Mouse (Mus musculus) CD8-positive naive resting alpha-beta T cell, adult 2 months (primary cell): ENCODE data around the gene Ust.

Source experiments
- DNase-seq, 2 experiments: peaks; one replicate each; pipeline ENCODE4 v3.0.0; 2022; ENCODE audit warnings: low read depth in 2 of 2, low spot score in 2 of 2

Gene Ust

DNA sequence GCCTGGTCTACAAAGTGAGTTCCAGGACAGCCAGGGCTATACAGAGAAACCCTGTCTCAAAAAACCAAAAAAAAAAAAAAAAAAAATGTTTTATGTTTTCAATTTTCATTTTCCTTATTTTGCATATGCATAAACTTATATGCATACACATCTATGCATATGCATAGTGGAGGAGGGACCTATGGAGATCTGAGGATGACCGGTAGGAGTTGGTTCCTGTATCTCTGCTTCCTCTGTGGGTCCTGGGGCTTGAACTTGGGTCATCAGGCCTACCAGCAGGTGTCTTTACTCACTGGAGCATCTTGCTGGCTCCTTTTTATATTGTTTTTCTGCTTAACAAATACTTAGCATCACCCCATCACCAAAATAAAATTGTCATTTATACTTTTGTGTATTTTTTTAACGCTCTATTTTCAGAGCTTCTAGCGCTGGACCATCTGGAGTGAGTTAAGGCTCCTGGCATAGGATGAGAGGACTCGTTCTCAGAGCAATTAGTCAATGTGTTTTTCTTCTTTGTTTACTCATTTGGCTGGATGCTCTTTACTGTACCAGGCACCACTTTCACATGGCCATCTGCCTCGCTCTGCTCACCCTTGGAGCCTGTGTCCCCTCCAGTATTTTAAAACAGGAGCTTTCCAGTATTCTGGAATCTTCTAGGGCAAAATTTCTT is 290.8 kb downstream of the Ust start:
- DNase-seq, result no peak

DNA sequence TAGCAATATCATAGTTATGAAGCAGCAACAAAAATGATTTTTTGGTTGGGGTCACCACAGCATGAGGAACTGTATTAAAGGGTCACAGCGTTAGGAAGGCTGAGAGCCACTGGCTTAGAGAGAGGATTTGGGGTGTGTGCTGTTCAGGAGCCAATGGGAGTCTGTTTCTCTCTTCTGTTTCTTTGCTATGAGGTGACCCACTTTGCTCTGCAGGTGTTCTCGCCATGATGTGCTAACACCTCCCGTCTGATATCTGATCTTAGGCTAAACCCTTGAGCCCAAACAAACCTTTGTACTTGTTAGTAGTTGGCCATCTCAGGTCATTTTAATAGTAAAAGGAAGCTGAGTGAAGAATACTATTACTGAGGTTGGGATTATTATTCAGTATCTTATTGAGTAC is 292.0 kb downstream of the Ust start:
- DNase-seq, result no peak

DNA sequence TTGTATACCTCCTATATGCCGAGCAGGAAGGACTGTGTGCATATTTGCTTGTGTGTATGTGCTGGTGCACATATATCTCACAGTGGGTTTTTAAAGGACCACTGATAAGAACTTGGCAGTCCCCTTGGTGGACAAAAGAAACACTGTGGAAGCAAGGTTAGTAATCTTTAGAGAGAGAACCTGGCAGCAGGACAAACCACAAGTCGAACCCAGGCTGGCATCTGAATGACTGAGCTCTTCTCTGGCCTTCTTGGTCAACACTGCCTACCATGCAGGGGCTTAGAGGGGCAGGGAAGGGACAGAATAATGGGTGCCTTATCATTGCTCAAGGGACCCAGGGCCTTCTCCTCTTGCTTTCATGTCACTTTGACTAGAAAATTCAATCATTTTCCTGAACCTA is 294.0 kb downstream of the Ust start:
- DNase-seq, result no peak

DNA sequence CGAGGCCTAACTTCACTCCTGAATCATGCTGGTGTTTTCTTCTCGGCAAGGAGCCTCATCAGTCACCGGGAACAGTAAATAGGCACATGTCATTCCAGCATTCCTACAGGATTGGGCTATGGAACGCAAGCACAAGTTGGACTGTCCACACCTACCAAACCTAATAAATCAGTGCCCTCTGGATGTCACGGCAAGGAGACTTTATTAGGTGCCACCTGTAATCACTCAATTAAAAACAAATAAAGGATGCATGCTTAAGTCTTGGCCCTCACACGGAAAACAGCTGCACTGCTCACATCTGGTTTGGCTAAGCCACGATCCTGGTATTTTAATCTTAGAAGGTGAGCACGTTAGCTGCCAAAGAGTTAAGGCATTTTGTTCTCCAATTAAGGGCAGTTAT is 294.6 kb downstream of the Ust start:
- no peak for DNase-seq

DNA sequence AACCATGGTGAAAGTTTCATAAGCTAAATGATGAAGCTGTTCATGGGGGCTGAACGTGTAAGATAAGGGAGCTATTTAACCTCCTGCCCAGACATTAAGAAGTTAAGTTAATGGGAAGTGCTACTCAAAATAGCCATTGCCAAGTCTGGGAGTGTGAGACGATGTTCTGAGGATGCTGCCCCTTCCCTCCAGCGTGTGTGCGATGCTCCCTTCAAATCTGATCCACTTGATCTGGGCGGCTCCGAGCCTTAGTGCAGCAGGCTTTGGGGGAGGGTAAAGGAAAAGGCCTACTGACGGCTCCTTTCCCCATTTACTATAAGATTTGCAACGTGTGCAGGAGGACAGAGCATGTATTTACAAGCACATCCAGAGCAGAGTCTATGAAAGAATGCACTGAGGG is 301.7 kb downstream of the Ust start:
- no peak for DNase-seq

DNA sequence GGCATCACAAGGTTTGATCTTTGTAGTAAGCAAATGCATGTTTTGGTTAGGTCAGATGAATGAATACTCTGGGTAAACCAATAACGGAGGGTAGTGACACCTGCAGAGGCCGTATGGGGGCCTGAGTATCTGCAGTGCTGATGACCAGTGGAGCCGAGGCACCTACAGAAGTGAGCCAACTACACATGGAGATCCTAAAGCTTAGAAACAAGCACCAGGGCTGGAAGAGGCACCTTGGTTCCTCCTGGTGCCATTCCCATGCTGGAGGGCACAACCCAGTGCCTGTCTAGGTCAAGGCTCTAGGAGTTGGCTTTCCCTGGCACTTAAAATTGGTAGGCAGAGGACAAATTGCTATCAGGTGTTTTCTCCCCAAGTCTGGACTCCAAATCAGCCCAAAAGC is 303.4 kb downstream of the Ust start:
- DNase-seq, result no peak

DNA sequence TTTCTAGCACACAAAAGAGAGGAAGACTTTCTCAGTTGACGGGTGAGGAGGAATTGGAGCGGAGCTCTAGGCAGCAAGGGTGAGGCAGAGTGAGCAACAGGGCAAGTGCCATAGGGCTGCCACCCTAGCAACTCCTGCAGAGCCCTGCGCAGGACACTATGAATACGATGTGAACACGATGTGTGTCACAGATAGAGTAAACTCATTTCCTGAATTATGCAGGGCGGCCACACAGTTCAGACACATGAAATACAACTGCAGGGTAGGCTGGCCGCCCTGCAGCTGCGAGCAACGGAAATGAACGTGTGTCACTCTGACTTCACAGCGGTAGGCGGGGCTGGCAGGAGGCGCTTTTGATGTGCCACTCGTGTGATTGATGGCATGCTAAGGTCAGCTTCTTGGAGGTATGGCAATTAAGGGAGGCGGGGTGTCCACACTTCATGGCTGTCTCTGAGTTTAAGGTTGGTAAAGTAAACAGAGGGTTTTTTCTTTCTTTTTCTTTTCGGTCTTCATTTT is 304.7 kb downstream of the Ust start:
- DNase-seq, result peak; percentile 77 to 79

DNA sequence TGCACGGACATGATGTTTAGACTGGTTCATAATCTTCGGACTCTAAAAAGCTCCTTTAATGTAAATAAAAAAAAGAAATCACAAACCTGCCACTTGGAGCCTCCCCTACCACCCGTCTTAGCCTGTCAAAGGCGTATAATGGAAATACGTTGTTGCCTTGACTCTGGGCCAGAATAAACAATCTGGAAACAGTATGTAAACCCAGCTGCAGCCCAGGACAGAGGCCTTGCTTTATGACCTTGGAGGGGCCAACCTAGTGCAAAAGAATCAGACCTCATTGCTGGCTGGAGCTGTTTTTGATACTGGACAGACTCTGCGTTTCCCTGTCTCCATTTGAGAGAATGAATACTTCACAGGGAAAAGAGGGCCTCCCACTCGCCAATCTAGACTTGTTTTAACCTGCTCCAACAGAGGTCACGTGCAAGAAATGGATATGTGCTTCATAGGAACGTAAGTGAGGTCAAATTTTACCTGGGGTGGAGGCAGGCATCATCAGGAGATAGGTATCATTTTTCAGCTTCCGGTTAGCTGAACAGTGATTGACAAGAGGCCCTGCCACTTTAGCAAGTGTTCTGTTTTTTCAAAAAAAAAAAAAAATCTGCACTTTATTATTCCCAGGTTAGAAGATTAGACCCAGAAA is 305.2 kb downstream of the Ust start:
- peak in 1 of 2 experiments; percentile 22 for DNase-seq

DNA sequence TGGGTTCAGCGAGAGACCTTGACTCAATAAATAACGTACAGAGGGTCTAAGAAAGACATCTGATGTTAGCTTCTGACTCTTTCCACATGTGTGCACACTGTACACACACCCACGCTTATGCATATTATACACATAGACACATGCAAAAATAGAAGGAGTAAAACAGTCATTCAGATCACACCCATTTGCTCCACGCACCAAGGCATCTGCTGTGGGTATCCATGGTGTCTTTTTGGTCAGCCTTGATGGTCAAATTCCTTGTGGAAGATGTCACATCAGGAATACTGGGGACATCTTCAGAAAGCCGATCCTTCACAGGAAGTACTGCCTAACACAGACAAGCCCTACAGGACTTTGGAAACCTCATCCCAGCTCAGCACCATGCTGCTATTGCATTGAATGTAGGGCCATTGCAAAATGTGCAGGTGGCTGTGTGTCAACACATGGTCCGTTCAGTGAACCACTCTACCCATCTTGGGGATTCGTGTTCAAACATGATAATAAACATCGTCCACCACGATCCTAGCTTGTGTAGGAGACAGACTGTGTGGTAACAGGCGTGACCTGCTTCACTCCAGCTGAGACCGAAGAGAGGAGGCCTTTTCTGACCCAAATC is 305.9 kb downstream of the Ust start:
- no peak for DNase-seq

DNA sequence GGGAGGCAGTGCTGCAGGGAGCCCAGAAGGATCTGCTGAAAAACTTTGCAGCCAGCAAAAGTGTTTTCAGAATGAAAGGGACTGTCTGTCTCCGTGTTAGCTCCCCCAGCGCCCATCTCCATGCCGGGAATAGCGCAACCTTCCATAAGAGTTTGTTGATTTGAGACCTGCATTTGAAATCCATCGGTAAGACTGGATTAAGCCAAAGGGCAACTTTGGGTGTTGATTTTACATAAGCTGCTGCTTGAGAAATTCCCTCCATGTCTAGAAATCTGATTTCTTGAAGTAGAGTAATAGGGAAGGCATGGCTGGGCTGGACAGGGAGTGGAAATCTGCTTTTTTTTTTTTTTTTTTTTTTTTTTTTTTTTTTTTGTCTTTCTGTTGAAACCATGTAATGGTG is 306.9 kb downstream of the Ust start:
- DNase-seq, result no peak

DNA sequence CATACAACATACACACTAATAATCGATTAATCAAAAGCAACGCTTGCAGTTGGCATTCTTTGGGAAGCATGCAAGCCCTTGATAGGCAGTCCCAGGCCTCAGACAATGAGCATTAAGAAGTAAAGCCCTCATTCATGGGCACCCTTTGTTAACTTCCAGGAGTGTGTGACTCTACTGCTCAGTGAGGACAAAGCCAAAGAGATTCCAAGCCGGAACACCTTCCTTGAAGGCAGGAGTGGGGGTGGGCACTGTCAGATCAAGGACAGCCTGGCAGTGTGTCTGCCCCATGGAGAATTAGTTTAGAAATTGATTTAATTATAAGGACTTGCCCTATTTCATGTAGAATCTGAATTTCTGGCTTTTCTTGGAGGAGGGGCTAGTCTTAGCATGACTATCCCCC is 308.3 kb downstream of the Ust start:
- no peak for DNase-seq

DNA sequence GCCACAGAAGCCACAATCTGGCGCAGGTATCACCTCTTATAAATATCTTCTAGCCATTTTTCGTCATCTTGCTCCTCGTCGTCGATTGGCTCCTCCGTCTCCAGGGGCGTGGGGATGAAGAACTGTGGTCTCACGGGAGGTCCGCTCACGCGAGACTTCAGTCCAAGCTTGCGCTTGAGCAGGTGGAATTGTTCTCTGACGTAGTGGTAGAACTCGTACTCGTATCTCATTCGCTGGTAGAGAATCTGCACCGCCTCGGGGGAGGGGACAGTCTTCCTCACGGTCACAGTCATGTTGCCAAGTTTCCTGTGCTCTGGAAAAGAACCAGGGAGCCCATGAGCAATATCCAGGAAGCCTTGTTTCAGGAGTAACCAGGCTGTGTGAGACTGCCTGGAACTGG is 311.3 kb downstream of the Ust start:
- no peak for DNase-seq

DNA sequence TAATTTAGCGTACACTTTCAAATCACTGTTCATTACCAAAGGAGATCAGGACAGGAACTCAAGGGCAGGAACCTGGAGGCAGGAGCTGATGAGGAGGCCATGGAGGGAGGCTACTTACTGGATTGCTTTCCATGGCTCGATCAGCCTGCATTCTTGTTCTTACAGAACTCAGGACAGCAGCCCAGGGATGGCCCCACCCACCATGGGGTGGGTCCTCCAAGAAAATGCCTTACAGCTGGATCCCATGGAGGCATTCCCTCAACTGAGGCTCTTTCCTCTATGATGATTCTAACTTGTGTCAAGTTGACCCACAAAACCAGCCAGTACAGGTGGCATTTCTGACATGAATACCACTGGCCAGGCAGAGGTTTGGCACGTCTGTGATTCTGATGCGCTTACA is 314.9 kb downstream of the Ust start:
- no peak for DNase-seq

DNA sequence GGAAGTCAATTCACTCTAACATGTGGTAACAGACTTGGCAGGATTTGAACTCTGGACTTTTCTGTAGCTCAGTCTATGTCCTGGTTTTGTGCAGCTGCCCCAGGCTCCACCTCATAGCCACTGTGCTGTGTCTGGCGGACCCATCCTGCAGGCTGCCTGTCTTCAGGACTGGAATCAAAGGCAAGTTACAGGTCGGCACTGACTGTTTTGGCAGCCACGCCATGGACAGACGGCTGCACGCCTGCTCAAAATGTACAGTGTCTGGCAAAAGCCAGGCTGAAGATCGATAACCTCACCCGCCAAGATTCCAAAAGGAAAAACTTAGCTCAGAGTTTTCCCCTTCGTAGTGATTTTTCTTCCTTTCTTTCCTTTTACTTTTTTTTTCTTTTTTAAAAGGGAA is 318.8 kb downstream of the Ust start:
- DNase-seq, result no peak

DNA sequence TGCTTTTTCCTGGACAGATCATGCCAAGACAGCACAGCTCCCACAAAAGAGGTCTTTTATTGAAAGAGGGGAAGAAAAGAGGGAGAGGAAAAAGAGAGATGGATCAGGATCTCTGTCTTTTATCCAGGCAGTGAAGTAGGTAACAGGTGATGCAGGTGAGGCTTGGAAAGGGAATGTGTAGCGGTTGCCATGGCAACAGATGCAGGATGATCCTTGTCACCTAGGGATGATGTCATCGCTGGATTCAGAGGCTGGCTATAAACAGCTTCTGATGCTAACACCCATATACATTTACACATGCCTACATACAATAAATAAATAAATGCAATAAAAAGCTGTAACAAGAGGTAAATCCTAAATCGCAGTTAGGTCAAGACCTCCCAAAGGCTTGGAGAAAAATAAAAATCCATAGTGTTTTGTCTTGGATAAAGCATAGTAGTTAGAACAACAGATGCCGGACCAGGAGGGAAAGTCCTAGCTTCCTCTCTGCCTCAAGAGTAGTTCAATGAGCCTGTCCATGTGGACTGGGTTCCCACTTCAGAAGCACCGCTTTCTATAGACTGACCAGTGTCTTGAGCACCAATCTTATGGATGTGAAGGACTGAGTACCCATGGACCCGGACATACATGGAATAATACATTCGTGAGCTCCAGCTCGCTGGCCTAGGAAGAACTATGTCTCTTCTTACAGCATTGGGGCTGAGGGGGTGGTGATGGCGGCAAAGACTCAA is 319.4 kb downstream of the Ust start:
- DNase-seq, result no peak

DNA sequence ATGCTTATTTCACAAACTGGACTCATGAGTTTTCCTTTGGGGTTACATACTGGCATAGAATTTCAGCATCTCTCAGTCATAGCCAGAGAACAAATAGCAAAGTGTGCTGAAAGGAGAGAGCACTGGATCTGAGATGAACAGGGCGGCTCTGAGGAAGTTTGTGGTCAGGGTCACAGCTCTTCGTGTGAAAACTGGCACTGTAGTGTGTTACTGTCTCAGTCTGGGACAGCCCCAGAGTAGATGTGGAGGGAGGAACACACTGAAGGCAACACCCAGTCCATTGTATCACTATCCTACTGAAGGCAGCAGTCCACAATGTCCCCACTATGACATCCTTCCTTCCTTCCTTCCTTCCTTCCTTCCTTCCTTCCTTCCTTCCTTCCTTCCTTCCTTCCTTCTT is 321.0 kb downstream of the Ust start:
- DNase-seq, result no peak

DNA sequence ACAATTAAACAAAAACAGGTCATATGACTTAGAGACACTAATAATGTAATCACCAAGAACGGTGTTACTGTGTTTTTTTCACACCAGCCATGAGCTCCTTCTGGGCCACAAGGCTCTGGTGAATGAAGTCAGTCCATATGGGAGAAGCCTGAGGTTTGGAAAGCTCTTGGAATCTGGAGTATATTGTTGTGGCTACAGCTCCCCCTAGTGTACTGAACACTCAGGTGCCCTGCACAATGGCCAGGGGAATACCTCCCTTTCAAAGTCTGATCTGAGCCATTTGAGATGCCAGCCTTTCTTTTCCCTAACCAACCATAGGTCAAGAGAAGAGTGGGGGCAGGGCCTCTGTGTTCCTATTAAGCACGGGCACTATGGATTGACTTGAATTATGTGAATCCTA is 322.3 kb downstream of the Ust start:
- peak in 1 of 2 experiments; percentile 23 for DNase-seq

DNA sequence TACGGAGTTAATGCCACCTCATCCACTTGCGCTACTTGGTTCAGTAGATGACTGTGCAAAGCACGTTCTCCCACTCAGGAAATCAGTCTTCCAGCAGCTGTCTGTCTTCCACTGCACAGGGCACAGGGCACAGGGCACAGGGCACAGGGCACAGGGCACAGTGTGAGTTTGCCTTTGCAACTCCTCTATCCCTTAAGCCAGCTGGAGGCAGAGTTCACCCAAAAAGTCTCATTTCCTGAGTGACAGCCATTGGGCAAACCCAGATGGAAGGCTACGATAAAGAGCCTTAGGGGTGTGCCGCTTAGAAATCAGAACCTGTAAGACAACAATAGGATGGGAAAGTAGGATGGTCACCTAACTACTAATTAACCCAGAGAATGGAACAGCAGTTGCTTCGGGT is 322.9 kb downstream of the Ust start:
- DNase-seq, result no peak

DNA sequence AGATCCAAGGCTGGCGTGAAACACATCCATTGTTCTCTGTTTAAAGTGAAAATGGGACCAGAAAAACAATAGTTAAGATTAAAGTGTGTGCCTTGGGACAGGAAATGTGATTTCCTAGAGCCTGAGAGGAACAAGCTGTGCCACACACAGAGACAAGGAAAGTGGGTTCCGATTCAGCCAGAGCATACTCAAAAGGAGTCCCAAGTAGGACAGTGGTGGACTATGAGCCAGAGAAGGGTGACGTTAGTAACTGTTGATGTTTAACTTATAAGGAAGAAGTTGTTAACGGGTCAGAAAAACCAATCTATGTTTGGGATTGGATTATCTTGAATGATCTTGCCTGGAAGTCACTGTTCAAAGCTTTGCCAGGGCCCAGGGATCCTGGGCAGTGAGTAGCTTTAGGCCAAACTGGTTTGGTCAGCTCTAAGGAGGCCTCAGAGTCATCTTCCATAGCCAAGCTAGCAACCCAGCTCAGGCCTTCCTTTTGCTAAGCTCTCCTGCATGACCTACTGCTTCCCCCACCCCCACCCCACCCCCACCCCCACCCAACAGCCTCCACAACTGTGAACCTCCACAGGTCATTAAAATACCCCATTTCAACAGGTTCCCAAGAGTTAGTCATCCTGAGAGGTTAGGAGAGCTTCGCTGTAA is 329.2 kb downstream of the Ust start:
- DNase-seq, result no peak

DNA sequence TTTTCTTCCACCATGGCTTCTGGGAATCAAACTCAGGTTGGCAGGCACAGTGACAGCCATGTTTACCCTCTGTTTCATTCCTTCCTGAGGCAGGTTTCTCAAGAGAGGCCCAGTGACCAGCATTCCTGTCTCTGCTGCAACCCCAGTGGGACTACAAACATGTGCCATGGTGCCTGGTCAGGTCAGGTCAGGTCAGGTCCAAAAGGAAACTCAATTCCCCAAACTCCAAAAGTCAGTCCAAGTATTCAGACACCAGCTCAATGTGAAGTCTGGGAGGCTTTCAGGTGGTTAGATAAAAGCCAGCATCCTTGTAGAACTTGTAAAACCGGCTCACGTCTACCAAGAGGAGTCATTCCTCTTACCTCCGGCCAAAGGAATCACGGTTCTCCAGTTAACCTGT is 333.0 kb downstream of the Ust start:
- DNase-seq, result no peak

DNA sequence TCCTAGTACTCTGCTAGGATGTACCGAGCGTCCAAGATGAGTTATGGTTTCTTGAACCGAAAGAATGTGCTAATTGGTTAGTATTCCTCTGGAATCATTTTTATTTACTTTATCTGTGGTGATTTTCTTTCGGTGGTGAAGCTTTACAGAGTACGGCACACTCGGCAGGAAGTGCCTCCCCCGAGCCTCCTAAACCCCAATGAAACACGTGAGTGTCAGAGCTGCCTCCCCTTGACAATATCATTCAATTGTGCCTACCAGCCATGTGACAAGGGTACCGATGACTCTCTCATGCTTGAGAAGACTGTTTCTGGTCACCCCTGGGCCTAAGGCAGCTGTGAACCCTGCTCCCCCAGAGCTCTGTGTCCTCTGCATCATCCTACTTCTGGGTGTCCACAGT is 333.9 kb downstream of the Ust start:
- DNase-seq, result peak; percentile 56 to 60
